Mouse (Mus musculus) ES-E14 (cell line): ENCODE results near the gene Meis3. TPM values are rescaled to one million over a fixed set of nuclear protein-coding genes. Genes with fewer than 3 reads are reported as not detected.

Experiments
- DNase-seq: peaks from one replicate; pipeline ENCODE4 v3.0.0-alpha.2; 2013; ENCODE audit warnings: low read depth, low spot score
- H3K27ac ChIP-seq: 2 replicates; pipeline ENCODE4 v1.5.1; 2012; ENCODE audit warnings: low read depth, mild to moderate bottlenecking, low read length, moderate library complexity, mixed read lengths; ENCODE audit not compliant: poor library complexity, insufficient read depth, severe bottlenecking
- H3K36me3 ChIP-seq: 2 replicates; pipeline ENCODE4 v1.6.1; 2012; ENCODE audit warnings: mild to moderate bottlenecking, low read length, moderate library complexity, mixed read lengths; ENCODE audit not compliant: control insufficient read depth, poor library complexity, insufficient read depth, severe bottlenecking
- H3K4me1 ChIP-seq, 2 experiments: fragments of 150-350 bp in 1 of 2; sonication (generic) in 1 of 2; 2 replicates each; pipeline ENCODE4 v1.6.1; 2012; ENCODE audit warnings: low read length in 2 of 2, mild to moderate bottlenecking in 1 of 2, mixed read lengths in 1 of 2; ENCODE audit not compliant: control insufficient read depth in 2 of 2, insufficient read depth in 2 of 2, poor library complexity in 1 of 2
- H3K4me3 ChIP-seq, 2 experiments: fragments of 150-350 bp in 1 of 2; sonication (generic) in 1 of 2; 2 replicates each; pipeline ENCODE4 v1.5.1; 2012; ENCODE audit warnings: low read length in 2 of 2, low read depth in 1 of 2, mild to moderate bottlenecking in 1 of 2, mixed read lengths in 1 of 2; ENCODE audit not compliant: insufficient read depth in 1 of 2, poor library complexity in 1 of 2, severe bottlenecking in 1 of 2
- H3K9ac ChIP-seq: 2 replicates; pipeline ENCODE4 v1.6.1; 2012; ENCODE audit warnings: low read depth, mild to moderate bottlenecking, low read length, mixed read lengths; ENCODE audit not compliant: poor library complexity, insufficient read depth, severe bottlenecking
- H3K9me3 ChIP-seq: fragments of 150-350 bp; sonication (generic); 2 replicates; pipeline ENCODE4 v1.6.1; 2012; ENCODE audit warnings: low read depth, mild to moderate bottlenecking, low read length; ENCODE audit not compliant: control insufficient read depth, insufficient read depth
- CHD2 ChIP-seq: IDR thresholded peaks from 2 replicates; pipeline ENCODE4 v1.6.1; 2014; ENCODE audit warnings: mild to moderate bottlenecking, low read depth, low read length, inconsistent platforms
- HCFC1 ChIP-seq: IDR thresholded peaks from 2 replicates; pipeline ENCODE4 v1.6.1; 2012; ENCODE audit warnings: low read length, inconsistent platforms, borderline replicate concordance; ENCODE audit not compliant: insufficient read depth
- MAFK ChIP-seq: IDR thresholded peaks from 2 replicates; pipeline ENCODE4 v1.6.1; 2014; ENCODE audit warnings: mild to moderate bottlenecking, low read depth, low read length, inconsistent platforms; ENCODE audit not compliant: insufficient read depth
- ZC3H11A ChIP-seq: IDR thresholded peaks from 2 replicates; pipeline ENCODE4 v1.6.1; 2012; ENCODE audit warnings: low read depth, mild to moderate bottlenecking, inconsistent platforms, low read length, borderline replicate concordance
- ZNF384 ChIP-seq: IDR thresholded peaks from 2 replicates; pipeline ENCODE4 v1.6.1; 2012; ENCODE audit warnings: low read depth, low read length, inconsistent platforms
- in situ Hi-C, 2 experiments: fragments of 600-800 bp; cut with MboI; formaldehyde crosslinking; loops; one replicate each; pipeline ENCODE4 v1.15.1; 2025; ENCODE audit warnings: low sequenced_read_pairs in 2 of 2, inconsistent platforms in 1 of 2; ENCODE audit not compliant: unreplicated experiment in 2 of 2
- total RNA-seq: library from RNA; depleted of rRNA; stranded (reverse); fragments of 300-350 nt; gene quantifications from 2 replicates; pipeline ENCODE4 v1.2.3, GENCODE M21; 2012

The Meis3 gene
- total RNA-seq, 1 experiment = 3.8 TPM

DNA sequence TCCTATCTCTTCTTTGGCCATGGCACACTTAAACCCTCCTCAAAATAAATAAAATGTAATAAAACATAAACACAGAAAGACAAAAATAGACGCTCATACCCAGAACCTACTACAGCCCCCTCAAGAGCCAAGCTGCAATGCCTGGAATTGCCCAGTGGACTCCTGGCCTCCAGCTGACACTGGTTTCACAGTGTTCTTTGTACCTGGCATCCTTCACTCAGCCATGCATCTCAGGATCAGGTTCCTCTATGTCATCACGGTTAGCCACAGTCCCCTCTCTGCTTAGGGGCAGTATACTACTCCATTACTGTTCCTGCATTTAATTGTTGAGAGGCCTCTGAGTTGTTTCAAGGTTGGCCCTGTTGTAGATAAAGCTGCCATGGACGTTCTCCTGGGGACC, 42.0 kb upstream of the Meis3 start:
- TF ChIP-seq CHD2 (no peak), HCFC1 (no peak), ZC3H11A (no peak), MAFK (no peak), ZNF384 (no peak)
- H3K4me1 ChIP-seq = peaks cover 0 to 15% of the 10 kb centered on the region in 2 experiments; a peak in 1 of 4 replicates
- in situ Hi-C loops = loop anchor here in 1 of 2 experiments (25.0 kb wide), 1 partner anchor 171 kb away; the partner anchor contains the start of gene Ehd2

DNA sequence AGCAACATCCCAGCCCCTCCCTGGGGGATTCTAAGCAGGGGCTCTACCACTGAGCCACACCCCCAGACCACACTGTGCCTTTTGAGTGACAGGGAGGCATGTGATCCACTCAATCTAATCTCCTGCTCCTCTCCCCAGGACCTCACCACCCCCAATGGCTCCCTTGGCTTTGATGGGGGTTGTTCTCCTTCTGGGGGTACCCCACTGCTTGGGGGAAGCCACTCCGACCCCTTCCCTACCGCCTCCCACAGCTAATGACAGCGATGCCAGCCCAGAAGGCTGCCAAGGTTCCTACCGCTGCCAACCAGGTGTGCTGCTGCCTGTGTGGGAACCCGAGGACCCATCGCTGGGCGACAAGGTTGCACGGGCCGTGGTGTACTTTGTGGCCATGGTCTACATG, 41.2 kb upstream of the Meis3 start:
- Histone ChIP-seq H3K4me1 (peaks cover 0 to 15% of the 10 kb centered on the region in 2 experiments; a peak in 1 of 4 replicates), H3K4me3 (no peak overlapping the region), H3K9me3 (no peaks in the 10 kb centered on the region), H3K9ac (no peak overlapping the region), H3K27ac (no peak overlapping the region), H3K36me3 (peaks cover 3% of the 10 kb centered on the region; the same call in 1 of the 2 replicates)
- in situ Hi-C loops = loop anchor here in 1 of 2 experiments (25.0 kb wide), 1 partner anchor 171 kb away; the partner anchor contains the start of gene Ehd2
- no peak for DNase-seq
- TF ChIP-seq CHD2 (no peak), MAFK (no peak), ZNF384 (no peak), HCFC1 (no peak), ZC3H11A (no peak)

More for the DNA sequence above, 42.0 kb upstream of the Meis3 start:
- no peak overlapping the region for H3K27ac ChIP-seq
- no peak overlapping the region for H3K4me3 ChIP-seq
- no peaks in the 10 kb centered on the region for H3K9me3 ChIP-seq
- peaks cover 3% of the 10 kb centered on the region; the same call in 1 of the 2 replicates for H3K36me3 ChIP-seq
- no peak for DNase-seq
- H3K9ac ChIP-seq = no peak overlapping the region

DNA sequence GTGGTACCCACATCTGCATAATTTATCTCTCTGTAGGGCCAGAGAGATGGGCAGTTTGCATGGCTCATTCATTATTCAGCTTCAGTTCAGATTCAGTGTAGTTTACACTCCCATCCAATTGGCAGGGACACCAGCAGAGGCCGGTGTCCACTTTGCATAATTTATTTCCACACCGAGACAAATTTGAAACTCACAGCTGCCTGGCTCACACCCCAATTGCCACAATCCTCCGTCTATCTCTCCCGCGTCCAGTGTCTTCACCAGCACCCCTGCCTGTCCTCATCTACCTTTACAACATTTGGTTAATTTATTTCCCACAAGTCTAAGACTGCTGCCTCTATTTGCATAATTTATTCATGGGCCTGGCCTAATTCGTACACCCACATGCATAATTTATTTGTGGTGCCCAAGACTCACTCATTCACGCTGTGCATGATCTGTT, 39.9 kb upstream of the Meis3 start:
- Histone ChIP-seq H3K4me3 (no peak overlapping the region), H3K36me3 (peaks cover 3% of the 10 kb centered on the region; the same call in 1 of the 2 replicates), H3K27ac (no peak overlapping the region), H3K9ac (no peak overlapping the region), H3K9me3 (no peaks in the 10 kb centered on the region), H3K4me1 (peaks cover 0 to 11% of the 10 kb centered on the region in 2 experiments; a peak in 1 of 4 replicates)
- DNase-seq = no peak
- in situ Hi-C loops = loop anchor here in 1 of 2 experiments (25.0 kb wide), 1 partner anchor 173 kb away; the partner anchor contains the start of gene Ehd2
- TF ChIP-seq CHD2 (no peak), HCFC1 (no peak), ZC3H11A (no peak), MAFK (no peak), ZNF384 (no peak)

DNA sequence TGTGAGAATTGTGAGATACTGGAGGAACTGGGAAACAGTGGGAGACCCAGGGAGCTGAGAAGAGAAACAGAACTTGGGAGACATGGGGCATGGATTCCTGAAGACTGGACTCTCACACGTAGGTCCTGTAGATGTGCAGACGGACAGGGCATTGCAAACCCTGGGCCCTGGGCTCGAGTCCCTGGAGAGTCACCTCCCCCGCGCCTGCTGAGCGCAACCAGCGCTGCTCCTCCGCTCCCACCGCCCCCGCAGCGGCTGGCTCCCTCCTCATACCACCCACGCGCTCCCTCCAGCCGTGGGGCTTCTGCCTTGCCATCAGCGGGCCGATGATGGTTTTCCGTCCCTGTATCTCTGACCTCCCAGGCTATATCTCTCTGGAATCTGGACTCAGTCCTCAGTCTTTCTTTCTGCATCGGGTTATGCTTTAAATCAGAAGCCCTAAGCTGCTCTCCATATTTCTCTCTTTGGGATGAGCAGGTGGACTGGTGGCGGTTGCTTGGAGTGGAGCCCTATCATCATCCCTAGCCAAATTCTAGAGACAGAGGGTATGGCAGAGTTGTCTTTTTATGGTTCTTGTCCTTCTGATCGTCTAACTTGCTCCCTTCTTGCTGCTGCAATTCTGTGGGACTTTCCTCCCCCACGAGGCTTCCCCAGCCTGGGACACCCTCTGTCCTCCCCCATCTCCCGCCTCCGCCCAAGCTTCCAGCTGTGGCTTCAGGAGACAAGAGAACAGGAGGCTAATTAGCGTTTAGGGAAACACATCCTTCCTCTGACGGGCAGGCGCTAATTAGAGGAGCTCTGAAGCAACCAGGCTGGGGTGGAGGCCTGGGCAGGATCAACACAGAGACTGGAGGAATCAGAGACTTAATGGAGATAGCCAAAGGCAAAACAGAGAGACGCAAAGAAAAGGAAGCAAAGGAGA, 28.1 kb upstream of the Meis3 start:
- Histone ChIP-seq H3K36me3 (no peaks in the 10 kb centered on the region), H3K9me3 (no peaks in the 10 kb centered on the region), H3K9ac (no peak overlapping the region), H3K27ac (no peak overlapping the region), H3K4me3 (no peak overlapping the region), H3K4me1 (peaks cover 0 to 6% of the 10 kb centered on the region in 2 experiments; a peak in 1 of 4 replicates)
- DNase-seq = no peak
- TF ChIP-seq ZC3H11A (no peak), HCFC1 (no peak), ZNF384 (no peak), CHD2 (no peak), MAFK (no peak)
- in situ Hi-C loops = loop anchor here in 1 of 2 experiments (10.0 to 25.0 kb wide), 2 partner anchors 58 to 184 kb away; partner anchors contain the start of gene Ehd2
